Mouse (Mus musculus) embryonic fibroblast, embryonic 13.5 days (primary cell): ENCODE results near the gene Gm49380.

Experiments
- CTCF ChIP-seq: IDR thresholded peaks from 2 replicates; pipeline ENCODE4 v1.5.1; 2011; ENCODE audit warnings: mild to moderate bottlenecking, control low read depth, low read length, moderate library complexity, borderline replicate concordance; ENCODE audit not compliant: insufficient read depth
- POLR2A ChIP-seq: IDR thresholded peaks from 2 replicates; pipeline ENCODE4 v1.6.1; 2011; ENCODE audit warnings: low read depth, mild to moderate bottlenecking, control low read depth, low read length, moderate library complexity

- peak; percentile 43; the same call in 1 of the 2 replicates for TF ChIP-seq POLR2A
- no peak for TF ChIP-seq CTCF
Measured at GRCm38 (mm10) chr9:44049381-44050165, 63.7 kb downstream of the Gm49380 start.
